Mouse (Mus musculus): Measurements from ENCODE around the gene Stap2.

- TF ChIP-seq GATA1 (IDR thresholded peaks at IDR 0.05; ENCODE audit: low read length) (no peak), TAL1 (IDR thresholded peaks at IDR 0.05; ENCODE audit: low read length) (no peak)
These were observed at the start of gene Stap2, which contains the start of gene Mpnd for GRCm38 (mm10) chr17:56005415-56006061.
